In the genomic region with DNA sequence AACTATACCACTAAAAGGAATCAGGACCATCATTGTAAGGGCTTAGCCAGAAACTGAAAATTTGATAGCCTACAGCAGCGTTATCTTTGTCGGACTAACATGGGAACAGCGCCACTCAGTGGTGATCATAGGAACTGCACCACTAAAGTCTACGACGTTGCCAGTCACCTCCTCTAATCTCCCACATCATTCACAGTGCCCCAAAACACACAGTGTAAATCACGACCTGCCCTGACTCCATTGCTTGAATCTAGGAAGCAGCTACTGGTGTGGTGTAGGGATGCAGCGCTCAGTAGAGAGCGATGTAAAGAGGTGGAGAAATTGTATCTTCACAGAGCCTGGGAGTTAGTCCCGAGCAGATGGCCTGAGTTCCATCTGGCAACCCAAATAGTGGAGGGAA, we compare ENCODE assay signal across 1 mouse cellular context.
TF ChIP-seq lines count a peak whose summit lies in the region.

No protein-coding gene starts in this region.

TF ChIP-seq in CH12.LX, 34 proteins besides CTCF, POLR2A, EP300 and RAD21 (continued from another document):
- TF ChIP-seq TBP (conservative IDR thresholded peaks at IDR 0.05; ENCODE audit: low read depth, low read length), result no peak
- no peak for TF ChIP-seq TCF12 (IDR thresholded peaks at IDR 0.05; ENCODE audit: low read depth, low read length)
- TF ChIP-seq SMC3 (IDR thresholded peaks at IDR 0.05; ENCODE audit: low read depth, low read length), result peak; percentile 80
- TF ChIP-seq ZC3H11A (IDR thresholded peaks at IDR 0.05; ENCODE audit: low read depth, low read length), result no peak; the same call in 1 of the 2 replicates
- TF ChIP-seq CHD2 (IDR thresholded peaks at IDR 0.05; ENCODE audit: low read length), result no peak
- no peak for TF ChIP-seq SIN3A (IDR thresholded peaks at IDR 0.05; ENCODE audit: low read length)
- no peak for TF ChIP-seq KAT2A (IDR thresholded peaks at IDR 0.05; ENCODE audit: insufficient replicate concordance, low read length)
- TF ChIP-seq MYC (IDR thresholded peaks at IDR 0.05; ENCODE audit: low read depth, low read length), result 0 out of 2 replicates have a peak, but pooled peaks have one; percentile 27
- TF ChIP-seq PAX5 (IDR thresholded peaks at IDR 0.05; ENCODE audit: low read length), result no peak
- TF ChIP-seq HCFC1 (IDR thresholded peaks at IDR 0.05; ENCODE audit: low read depth, low read length), result no peak
- TF ChIP-seq ZNF384 (IDR thresholded peaks at IDR 0.05; ENCODE audit: low read depth, low read length), result no peak
